Mouse (Mus musculus) MEL (cell line): Measurements from ENCODE around the gene Nme2.

Source experiments
- CTCF ChIP-seq, 3 experiments: IDR thresholded peaks in 2 of 3; conservative IDR thresholded peaks in 1 of 3; 2 replicates each; pipeline ENCODE4 v1.5.1; 2011 to 2012; ENCODE audit warnings: low read length in 3 of 3, low read depth in 2 of 3, mild to moderate bottlenecking in 2 of 3, improper control_type of control experiment in 1 of 3, inconsistent platforms in 1 of 3, mixed read lengths in 1 of 3, moderate library complexity in 1 of 3; ENCODE audit not compliant: control insufficient read depth in 1 of 3, insufficient read depth in 1 of 3, poor library complexity in 1 of 3, severe bottlenecking in 1 of 3
- HCFC1 ChIP-seq: IDR thresholded peaks from 2 replicates; pipeline ENCODE4 v1.6.1; 2012; ENCODE audit warnings: low read depth, mild to moderate bottlenecking, inconsistent platforms, low read length, improper control_type of control experiment, moderate library complexity
- MAX ChIP-seq: IDR thresholded peaks from 2 replicates; pipeline ENCODE4 v1.6.1; 2011; ENCODE audit warnings: low read length, improper control_type of control experiment
- MXI1 ChIP-seq: IDR thresholded peaks from 2 replicates; pipeline ENCODE4 v1.6.1; 2011; ENCODE audit warnings: mild to moderate bottlenecking, low read depth, low read length, improper control_type of control experiment
- POLR2A ChIP-seq, 2 experiments: IDR thresholded peaks; 2 replicates each; pipeline ENCODE4 v1.6.1; 2011 to 2012; ENCODE audit warnings: low read length in 2 of 2, mild to moderate bottlenecking in 2 of 2, control low read depth in 1 of 2, improper control_type of control experiment in 1 of 2, low read depth in 1 of 2, moderate library complexity in 1 of 2; ENCODE audit not compliant: control insufficient read depth in 1 of 2, insufficient read depth in 1 of 2, poor library complexity in 1 of 2
- POLR2AphosphoS2 ChIP-seq: IDR thresholded peaks from 2 replicates; pipeline ENCODE4 v1.6.1; 2011; ENCODE audit warnings: low read length, improper control_type of control experiment
- TAL1 ChIP-seq: IDR thresholded peaks from 2 replicates; pipeline ENCODE4 v1.6.1; 2012; ENCODE audit warnings: mild to moderate bottlenecking, inconsistent platforms, low read length, moderate library complexity, mixed read lengths
- USF2 ChIP-seq, 2 experiments: IDR thresholded peaks; 2 replicates each; pipeline ENCODE4 v1.6.1; 2011 to 2012; ENCODE audit warnings: improper control_type of control experiment in 2 of 2, low read length in 2 of 2, borderline replicate concordance in 1 of 2, inconsistent platforms in 1 of 2, low read depth in 1 of 2, mild to moderate bottlenecking in 1 of 2; ENCODE audit not compliant: insufficient read depth in 1 of 2

GRCm38 (mm10) chr11:93963013-93963412, 7.0 kb upstream of the Nme2 start:
- no peak for TF ChIP-seq CTCF (IDR thresholded peaks at IDR 0.05 in 2 of 3, conservative IDR thresholded peaks at IDR 0.05 in 1 of 3; ENCODE audit: control insufficient read depth in 1 of 3, insufficient read depth in 1 of 3, low read depth in 2 of 3, low read length in 3 of 3, poor library complexity in 1 of 3, severe bottlenecking in 1 of 3)
- TF ChIP-seq TAL1, result no peak
- no peak for TF ChIP-seq POLR2A (IDR thresholded peaks at IDR 0.05; ENCODE audit: control insufficient read depth in 1 of 2, insufficient read depth in 1 of 2, low read depth in 1 of 2, low read length in 2 of 2, poor library complexity in 1 of 2)
- no peak for TF ChIP-seq POLR2AphosphoS2
- TF ChIP-seq USF2 (IDR thresholded peaks at IDR 0.05; ENCODE audit: borderline replicate concordance in 1 of 2, insufficient read depth in 1 of 2, low read depth in 1 of 2, low read length in 2 of 2), result no peak
- no peak for TF ChIP-seq HCFC1
- TF ChIP-seq MXI1, result no peak
- TF ChIP-seq MAX, result no peak
